Mouse (Mus musculus): ENCODE data around the gene Lnx2. TPM values are rescaled to one million over a fixed set of nuclear protein-coding genes. Genes with fewer than 3 reads are reported as not detected.
A peak's percentile ranks its signal among the peaks of the same experiment; 100 is the strongest.

Gene Lnx2
- total RNA-seq (2012; rRNA removed) (25.6 and 30.1 TPM in 2 replicates), total RNA-seq (2014; rRNA removed) (19.4 and 20.3 TPM in 2 replicates), polyA plus RNA-seq (2012; ENCODE audit: insufficient read length, low read depth) (18.8 and 22.9 TPM in 2 replicates)

DNA sequence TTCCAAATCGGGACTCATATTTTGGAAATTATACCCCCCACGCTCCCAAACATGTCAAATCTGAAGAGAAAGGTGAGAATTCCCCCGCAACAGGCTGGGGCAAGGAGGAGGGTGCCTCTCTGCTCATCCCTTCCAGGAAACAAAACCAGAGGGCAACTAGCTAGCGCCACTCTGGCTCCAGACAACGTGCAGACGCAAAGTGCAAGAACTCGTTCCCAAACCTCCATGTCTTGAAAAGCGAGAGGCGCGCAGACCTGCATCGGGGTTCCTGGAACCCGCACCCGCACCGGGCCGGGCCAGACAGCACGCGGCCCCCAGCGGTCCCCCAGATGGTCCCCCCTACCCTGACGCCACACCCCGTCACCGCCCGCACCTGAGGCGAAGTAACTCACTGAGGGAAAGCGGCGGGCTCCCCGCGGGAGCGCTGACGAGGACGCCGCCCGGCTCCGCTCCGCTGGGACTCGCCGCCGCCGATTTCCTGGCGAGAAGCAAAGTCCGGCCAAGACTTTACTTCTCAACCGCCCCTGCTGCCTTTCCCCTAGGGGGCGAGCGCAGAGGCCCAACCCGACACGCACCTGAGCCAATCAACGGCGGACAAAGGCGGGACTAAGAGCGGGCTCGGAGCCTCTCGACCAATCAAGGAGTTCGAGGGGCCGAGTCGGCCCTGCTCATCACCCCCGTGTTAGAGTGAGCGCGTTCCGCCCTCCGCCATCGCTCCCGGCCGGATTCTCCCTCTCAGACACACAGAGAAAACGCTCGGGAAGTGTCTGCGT, at the start of gene Lnx2:
Gene Lnx2, minus strand, starts transcription at position 561 of the 773 bp plus-strand sequence.
- peaks cover 9 to 60% of the 10 kb centered on the region in 2 experiments; a peak in 3 of 4 replicates for H3K4me1 ChIP-seq (ENCODE audit: control insufficient read depth in 1 of 2, insufficient read depth in 2 of 2)
- H3K9ac ChIP-seq (ENCODE audit: insufficient read depth, low read depth) = peak within 1 kb of the TSS; percentile 74
- peaks cover 82% of the 10 kb centered on the region for H3K79me2 ChIP-seq (replicated peaks; ENCODE audit: control insufficient read depth, extremely low read depth, insufficient read depth, poor library complexity, severe bottlenecking)
- H3K4me2 ChIP-seq (ENCODE audit: insufficient read depth, low read depth, poor library complexity, severe bottlenecking) = peak within 1 kb of the TSS; percentile 91
- peak; percentile 98 for DNase-seq (ENCODE audit: extremely low read depth)
- H3K36me3 ChIP-seq (replicated peaks in 1 of 2; ENCODE audit: control insufficient read depth in 1 of 2, insufficient read depth in 1 of 2, low read length in 1 of 2) = peaks cover 7 to 28% of the 10 kb centered on the region in 2 experiments
- peak within 1 kb of the TSS; percentile 80 for H3K27ac ChIP-seq (ENCODE audit: insufficient read depth, low read depth)
- H3K9me3 ChIP-seq (replicated peaks; ENCODE audit: low read length) = no peaks in the 10 kb centered on the region
- in situ Hi-C loops (cut with MboI; ENCODE audit: low pct_ligation_motif_present, low pct_unique_long_range_greater_than_20kb, low sequenced_read_pairs) (no loop called here), dilution Hi-C loops (cut with MboI; ENCODE audit: extremely low pct_ligation_motif_present, extremely low pct_unique_long_range_greater_than_20kb, low sequenced_read_pairs) (no loop called here)
- H3K27me3 ChIP-seq (replicated peaks) = no peaks in the 10 kb centered on the region
- 0 out of 2 replicates have a peak, but pooled peaks have one; percentile 54 for TF ChIP-seq MYC (IDR thresholded peaks at IDR 0.05; ENCODE audit: low read depth, low read length)
- TF ChIP-seq NRF1 (IDR thresholded peaks at IDR 0.05; ENCODE audit: low read depth, low read length) = peak; percentile 51; the same call in 1 of the 2 replicates
- peak; percentile 39; the same call in 1 of the 2 replicates for TF ChIP-seq TCF12 (IDR thresholded peaks at IDR 0.05; ENCODE audit: low read depth, low read length)
- TF ChIP-seq CTCF (conservative IDR thresholded peaks at IDR 0.05 in 1 of 2, IDR thresholded peaks at IDR 0.05 in 1 of 2; ENCODE audit: low read depth in 2 of 2, low read length in 2 of 2) = peak in 1 of 2 experiments; percentile 38; a peak in 2 of 4 replicates
- peak; percentile 68 for TF ChIP-seq HCFC1 (IDR thresholded peaks at IDR 0.05; ENCODE audit: low read depth, low read length)
- peak; percentile 83 for TF ChIP-seq UBTF (IDR thresholded peaks at IDR 0.05; ENCODE audit: low read depth, low read length)
- peak; percentile 90 for TF ChIP-seq CHD2 (IDR thresholded peaks at IDR 0.05; ENCODE audit: low read length)
- TF ChIP-seq MEF2A (IDR thresholded peaks at IDR 0.05; ENCODE audit: borderline replicate concordance, low read depth, low read length) = peak; percentile 50; the same call in 1 of the 2 replicates
- TF ChIP-seq IRF4 (IDR thresholded peaks at IDR 0.05; ENCODE audit: low read depth, low read length) = peak; percentile 48; the same call in 1 of the 2 replicates
- TF ChIP-seq NELFE (IDR thresholded peaks at IDR 0.05; ENCODE audit: low read depth, low read length) = peak; percentile 67; the same call in 1 of the 2 replicates
- TF ChIP-seq ELF1 (IDR thresholded peaks at IDR 0.05; ENCODE audit: low read depth, low read length) = no peak; the same call in none of the 2 replicates
- no peak for TF ChIP-seq ZC3H11A (IDR thresholded peaks at IDR 0.05; ENCODE audit: low read depth, low read length)
- peak; percentile 83; the same call in 1 of the 2 replicates for TF ChIP-seq MAZ (IDR thresholded peaks at IDR 0.05; ENCODE audit: low read depth, low read length)
- TF ChIP-seq SMC3 (IDR thresholded peaks at IDR 0.05; ENCODE audit: low read depth, low read length) = 0 out of 2 replicates have a peak, but pooled peaks have one; percentile 2
- no peak for TF ChIP-seq ZNF384 (IDR thresholded peaks at IDR 0.05; ENCODE audit: low read depth, low read length)
- no peak; the same call in 1 of the 2 replicates for TF ChIP-seq RCOR1 (conservative IDR thresholded peaks at IDR 0.05; ENCODE audit: low read depth, low read length)
- peak; percentile 80 for TF ChIP-seq ZMIZ1 (IDR thresholded peaks at IDR 0.05; ENCODE audit: low read depth, low read length)
- TF ChIP-seq BHLHE40 (IDR thresholded peaks at IDR 0.05; ENCODE audit: low read depth, low read length) = no peak
- TF ChIP-seq PAX5 (IDR thresholded peaks at IDR 0.05; ENCODE audit: low read length) = no peak
- peak; percentile 65; the same call in 1 of the 2 replicates for TF ChIP-seq POLR2A (IDR thresholded peaks at IDR 0.05; ENCODE audit: low read depth, low read length)
- TF ChIP-seq KAT2A (IDR thresholded peaks at IDR 0.05; ENCODE audit: insufficient replicate concordance, low read length) = peak; percentile 71; the same call in 1 of the 2 replicates
- TF ChIP-seq E2F4 (IDR thresholded peaks at IDR 0.05; ENCODE audit: insufficient replicate concordance, low read depth, low read length) = no peak
- TF ChIP-seq RAD21 (IDR thresholded peaks at IDR 0.05; ENCODE audit: low read depth, low read length) = no peak
- no peak; the same call in 1 of the 2 replicates for TF ChIP-seq ETS1 (conservative IDR thresholded peaks at IDR 0.05; ENCODE audit: low read depth, low read length)
- TF ChIP-seq MXI1 (IDR thresholded peaks at IDR 0.05; ENCODE audit: low read depth, low read length) = 0 out of 2 replicates have a peak, but pooled peaks have one; percentile 6
- TF ChIP-seq TBP (conservative IDR thresholded peaks at IDR 0.05; ENCODE audit: low read depth, low read length) = 0 out of 2 replicates have a peak, but pooled peaks have one; percentile 29
- no peak for TF ChIP-seq MAFK (IDR thresholded peaks at IDR 0.05; ENCODE audit: insufficient replicate concordance, low read length)
- peak; percentile 60; the same call in 1 of the 2 replicates for TF ChIP-seq MAX (IDR thresholded peaks at IDR 0.05; ENCODE audit: low read length)
- peak; percentile 83 for TF ChIP-seq SIN3A (IDR thresholded peaks at IDR 0.05; ENCODE audit: low read length)
- TF ChIP-seq EP300 (IDR thresholded peaks at IDR 0.05; ENCODE audit: low read length) = no peak
- no peak for TF ChIP-seq USF2 (conservative IDR thresholded peaks at IDR 0.05; ENCODE audit: low read depth, low read length)
- peak within 1 kb of the TSS; percentile 85 to 95 (median 94) for H3K4me3 ChIP-seq (replicated peaks in 1 of 3; ENCODE audit: low read depth in 2 of 3, low read length in 2 of 3, poor library complexity in 1 of 3)
